Mouse (Mus musculus): ENCODE data around the gene Nhlrc4. TPM values are rescaled to one million over a fixed set of nuclear protein-coding genes. Genes with fewer than 3 reads are reported as not detected.

Gene Nhlrc4
- total RNA-seq, 2 experiments from 2014 or later, result 0.19 TPM; not detected in 1

DNA sequence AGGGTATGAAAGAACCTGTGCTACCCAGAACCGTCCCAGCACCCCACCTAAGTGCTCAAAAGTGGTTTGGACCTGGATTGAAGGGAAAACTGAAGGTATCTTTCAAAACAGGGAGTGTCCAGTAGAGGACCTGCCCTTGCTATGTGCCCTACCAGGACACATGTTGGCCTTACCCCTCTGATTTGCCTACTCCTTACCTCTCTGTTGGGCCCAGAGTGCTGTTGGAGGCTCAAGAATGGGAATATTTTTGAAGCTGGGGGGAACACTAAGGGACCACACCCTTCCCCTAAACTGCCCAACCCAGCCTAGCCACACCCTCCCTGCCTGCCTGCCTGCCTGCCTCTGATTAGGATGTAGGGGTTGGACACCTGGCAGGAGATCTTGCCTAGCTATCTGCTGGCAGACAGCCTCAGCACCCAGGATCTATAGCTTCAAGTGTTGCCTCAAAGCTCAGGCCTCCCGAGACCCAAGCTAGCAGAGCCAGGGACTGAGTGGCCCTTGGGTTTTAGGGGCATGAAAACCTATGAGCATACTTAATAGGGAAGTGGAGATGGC, 2.1 kb downstream of the Nhlrc4 start:
- intact Hi-C loops (cut with DNase I), result loop anchor here (5.0 kb wide), 2 partner anchors 40 to 680 kb away; no protein-coding TSS in a partner anchor
- no peak for DNase-seq

DNA sequence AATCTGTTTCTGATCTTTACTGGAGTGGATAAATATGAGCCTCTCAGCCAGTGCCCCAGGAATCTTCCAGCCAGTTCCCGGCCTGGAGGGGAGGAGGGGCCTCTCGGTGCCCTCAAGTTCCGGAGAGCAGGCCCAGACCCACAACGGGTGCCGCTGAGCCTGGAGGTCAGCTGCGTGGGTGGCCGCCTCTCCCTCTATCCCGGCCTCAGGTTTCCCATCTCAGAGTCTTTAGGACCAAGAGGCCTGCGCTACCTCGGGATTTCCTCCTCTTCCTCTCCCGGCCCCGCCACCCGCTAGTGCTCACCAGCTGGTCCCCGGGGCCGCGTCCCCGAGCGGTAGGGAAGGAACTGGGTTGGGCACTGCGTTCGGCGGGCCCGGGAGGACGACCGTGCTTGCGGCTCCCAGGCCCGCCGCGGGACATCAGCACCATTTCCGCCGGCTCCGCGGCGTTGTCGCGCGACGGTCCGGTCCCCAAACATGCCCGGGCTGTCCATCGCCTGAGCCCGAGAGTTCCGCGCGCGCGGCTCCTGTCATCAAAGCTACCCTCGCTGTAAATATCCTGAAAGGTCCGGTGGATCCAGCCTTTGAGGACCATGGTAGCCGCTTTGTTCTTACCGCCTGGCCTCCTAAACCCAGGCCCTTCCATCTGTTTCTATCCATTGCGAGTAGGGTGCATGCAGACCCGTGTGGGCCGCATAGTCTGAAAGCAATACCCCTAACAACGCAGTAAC, 3.1 kb downstream of the Nhlrc4 start:
- intact Hi-C loops (cut with DNase I), result loop anchor here (2.0 to 5.0 kb wide), 3 partner anchors 41 to 679 kb away; no protein-coding TSS in a partner anchor
- peak; percentile 86 for DNase-seq

DNA sequence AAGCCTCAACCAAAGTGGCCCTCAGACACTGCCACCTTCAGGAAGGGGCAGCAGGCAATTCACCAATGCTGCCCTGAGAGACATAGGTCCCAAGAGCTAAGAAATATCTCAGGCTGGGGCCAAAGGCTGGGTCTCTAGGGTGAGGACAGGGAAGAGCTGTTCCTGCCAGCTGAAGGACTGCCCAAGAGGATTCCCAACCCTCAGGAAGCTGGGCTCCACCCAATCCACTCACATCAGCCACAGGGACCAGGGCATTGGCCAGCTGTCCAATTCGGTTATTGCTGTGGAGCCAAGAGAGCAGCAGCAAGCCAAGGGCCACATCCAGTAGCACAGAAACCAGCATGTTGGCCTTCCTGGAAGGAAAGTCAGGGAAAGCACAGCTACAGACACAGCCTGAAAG, 10.2 kb downstream of the Nhlrc4 start:
- intact Hi-C loops (cut with DNase I), result no loop called here
- DNase-seq, result no peak

DNA sequence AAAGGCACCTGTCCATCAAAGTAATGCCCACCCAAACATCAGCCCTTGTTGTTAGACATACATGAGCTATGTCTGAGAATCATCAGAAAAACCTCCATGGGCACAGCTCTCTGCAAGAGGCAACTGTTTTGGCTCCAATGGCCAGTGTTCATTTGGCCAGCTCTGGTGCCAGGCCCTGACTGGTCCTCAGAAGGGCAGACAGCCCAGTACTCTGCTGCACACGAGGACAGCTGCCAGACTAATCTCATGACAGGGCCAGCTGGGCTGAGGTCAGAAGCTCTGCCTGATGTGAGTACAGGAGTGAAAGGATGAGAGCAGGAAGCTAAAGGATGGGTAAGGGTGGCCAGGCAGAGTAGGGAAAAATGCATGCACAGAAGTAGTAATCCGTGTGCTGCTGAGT, 19.4 kb downstream of the Nhlrc4 start:
- intact Hi-C loops (cut with DNase I), result no loop called here
- peak; percentile 44 to 52 for DNase-seq

- DNase-seq, result no peak
- intact Hi-C loops (cut with DNase I), result no loop called here
Observed at GRCm38 (mm10) chr17:25922120-25922519, 22.6 kb downstream of the Nhlrc4 start.

DNA sequence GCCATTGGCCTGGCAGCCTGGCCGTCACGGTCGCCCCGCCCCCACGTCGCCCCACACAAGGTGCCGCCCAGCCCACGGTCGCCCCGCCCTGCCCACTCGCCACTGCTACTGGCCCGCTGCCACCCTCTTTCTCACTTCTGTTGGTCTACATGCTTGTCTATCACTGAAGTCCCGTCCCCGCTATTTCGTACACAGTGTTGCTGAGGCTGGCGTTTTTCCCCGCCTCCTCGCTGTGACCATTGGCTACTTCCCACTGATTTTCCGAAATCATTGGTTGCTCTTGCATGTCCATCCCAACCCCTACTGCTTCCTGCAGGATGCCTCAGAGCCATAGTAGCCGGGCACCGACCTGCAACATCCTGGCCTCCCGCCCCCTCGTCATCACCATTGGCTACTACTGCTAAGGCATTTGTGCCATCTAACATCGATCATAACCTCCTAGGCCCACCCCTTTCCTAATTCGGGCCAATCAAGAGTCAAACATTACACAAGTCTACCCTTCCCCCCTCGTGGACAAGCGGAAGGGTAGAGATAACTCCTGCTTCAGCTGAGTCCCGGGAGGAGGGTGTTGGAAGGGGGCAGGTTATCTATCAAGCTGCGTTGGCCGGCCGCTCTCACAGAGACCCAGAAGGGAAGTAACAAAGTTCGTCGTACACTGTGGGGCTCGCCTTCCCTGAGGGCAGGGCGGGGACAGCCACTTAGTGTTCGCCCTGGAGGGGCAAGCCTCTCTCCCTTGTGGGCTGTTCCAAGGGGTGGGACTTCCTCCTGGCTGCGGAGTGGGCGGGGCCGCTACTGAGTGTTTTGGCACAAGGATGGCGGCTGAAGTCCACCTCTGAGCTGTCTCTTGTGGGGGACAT, 24.7 kb downstream of the Nhlrc4 start:
- DNase-seq, result peak; percentile 99 to 100
- intact Hi-C loops (cut with DNase I), result no loop called here

- no peak for DNase-seq
- intact Hi-C loops (cut with DNase I), result no loop called here
Observed at GRCm38 (mm10) chr17:25919144-25919785, 25.5 kb downstream of the Nhlrc4 start, which contains the start of gene Rab40c. Gene Rab40c, minus strand, starts transcription at chr17:25919727.

DNA sequence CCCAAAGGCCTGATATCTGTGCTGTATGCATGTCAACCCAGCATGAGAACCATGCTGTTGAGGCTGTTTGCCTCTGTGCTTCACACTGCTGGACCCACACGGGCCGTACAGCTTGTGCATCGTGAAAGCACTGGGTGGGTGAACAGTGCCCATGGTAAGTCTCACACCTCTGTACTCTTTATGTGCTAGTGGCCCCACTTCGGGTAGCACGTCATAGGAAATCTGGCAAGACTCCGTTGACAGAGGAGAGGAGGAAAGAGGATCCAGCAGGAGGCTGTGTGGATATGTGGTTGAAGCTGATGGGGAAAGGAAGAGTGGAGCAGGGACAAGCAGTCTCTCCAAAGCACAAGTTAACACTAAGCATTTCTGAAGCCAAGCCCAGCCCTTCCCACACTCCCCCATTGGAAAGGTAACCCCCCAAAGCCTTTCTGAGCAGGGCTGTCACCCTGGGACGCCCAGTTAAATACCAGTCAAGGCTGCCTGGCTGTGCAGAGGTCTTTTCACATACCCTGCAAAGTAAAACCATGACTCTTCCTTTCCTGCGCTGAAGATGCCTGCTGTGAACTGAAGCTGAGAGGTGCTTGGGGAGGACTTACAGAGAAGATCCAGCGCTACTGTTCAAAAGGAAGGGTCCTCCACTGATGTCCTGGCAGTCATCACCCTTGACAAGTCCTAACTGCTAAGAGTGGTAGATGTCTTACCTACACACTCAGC, 26.6 kb downstream of the Nhlrc4 start:
- intact Hi-C loops (cut with DNase I), result no loop called here
- no peak for DNase-seq

- intact Hi-C loops (cut with DNase I), result no loop called here
Observed at GRCm38 (mm10) chr17:25916931-25917647, 27.7 kb downstream of the Nhlrc4 start.

GRCm38 (mm10) chr17:25914295-25914694, 30.5 kb downstream of the Nhlrc4 start:
- intact Hi-C loops (cut with DNase I), result no loop called here
- DNase-seq, result no peak

More at GRCm38 (mm10) chr17:25916931-25917647, 27.7 kb downstream of the Nhlrc4 start:
- DNase-seq, result no peak

DNA sequence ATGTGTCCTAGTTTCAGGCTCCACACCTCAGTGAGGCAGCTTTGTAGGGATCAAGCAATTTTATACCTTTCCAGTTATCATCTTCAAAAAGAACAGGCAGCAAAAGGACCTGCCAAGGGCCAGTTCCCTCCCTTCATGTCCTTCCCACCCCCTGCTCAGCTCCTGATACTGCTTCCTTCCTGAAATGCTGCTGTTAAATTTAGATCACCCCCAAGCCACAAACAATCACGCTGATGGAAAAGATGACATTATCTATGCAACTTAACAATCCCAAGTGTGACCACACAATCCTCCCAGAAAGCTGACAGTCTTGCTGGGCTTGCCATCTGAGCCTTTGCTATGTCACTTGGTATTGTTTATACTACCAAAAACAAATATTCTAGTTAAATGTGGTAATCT, 30.9 kb downstream of the Nhlrc4 start:
- intact Hi-C loops (cut with DNase I), result no loop called here

DNA sequence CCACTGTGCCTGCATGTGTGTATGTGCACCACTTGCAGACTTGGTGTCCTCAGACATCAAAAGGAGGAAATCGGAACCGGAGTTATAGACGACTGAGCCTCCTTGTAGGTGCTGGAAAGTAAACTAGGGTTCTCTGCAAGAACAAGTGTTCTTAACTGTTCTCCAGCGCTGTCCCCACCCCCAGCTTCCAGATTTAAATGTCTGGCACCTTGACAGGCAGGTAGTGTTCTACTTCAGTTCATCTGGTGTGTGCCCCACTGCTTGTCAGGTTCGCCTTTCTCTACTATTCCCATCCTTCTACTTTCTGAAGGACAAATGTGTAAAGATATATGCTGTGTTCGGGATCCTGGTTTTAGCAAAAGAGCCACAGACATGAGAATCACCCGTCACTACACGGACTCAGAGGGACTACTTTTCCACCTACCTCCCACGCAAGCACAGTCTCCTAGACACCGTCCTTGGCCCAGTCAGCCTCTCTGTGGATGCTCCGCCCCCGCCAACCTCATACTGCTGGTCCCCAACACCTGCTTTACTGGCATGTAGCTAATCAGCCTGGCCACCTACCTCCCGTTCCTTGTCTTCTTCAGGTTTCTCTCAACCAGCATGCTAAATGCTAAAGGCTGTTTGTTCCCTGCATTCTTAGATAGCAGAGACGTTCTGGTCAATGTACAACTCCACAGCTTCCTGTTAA, 31.4 kb downstream of the Nhlrc4 start:
- intact Hi-C loops (cut with DNase I), result no loop called here
- DNase-seq, result peak in 1 of 2 experiments; percentile 19

More for the DNA sequence above, 30.9 kb downstream of the Nhlrc4 start:
- DNase-seq, result peak; percentile 15 to 25

DNA sequence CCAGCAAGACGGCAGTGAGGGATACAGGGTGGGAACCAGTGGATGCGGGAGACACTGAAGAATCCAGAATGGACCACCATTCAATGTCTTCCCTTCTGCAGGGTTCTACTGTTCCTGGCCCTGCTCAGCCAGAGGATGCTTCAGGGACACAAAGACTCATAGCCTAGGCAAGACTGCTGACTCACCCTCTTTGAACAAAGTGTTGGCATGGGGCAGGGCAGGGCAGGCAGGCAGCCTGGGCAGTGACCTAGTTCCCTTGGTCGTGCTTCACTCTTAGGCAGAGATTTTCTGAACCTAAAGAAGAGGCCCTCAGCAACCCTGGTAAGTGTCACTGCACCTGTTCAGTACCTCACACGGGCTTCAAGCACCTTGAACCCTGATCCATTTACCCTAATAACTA, 32.9 kb downstream of the Nhlrc4 start:
- intact Hi-C loops (cut with DNase I), result no loop called here
- peak; percentile 20 to 33 for DNase-seq

- intact Hi-C loops (cut with DNase I), result no loop called here
- DNase-seq, result no peak
Observed at GRCm38 (mm10) chr17:25907640-25908039, 37.1 kb downstream of the Nhlrc4 start.

GRCm38 (mm10) chr17:25903061-25903460, 41.7 kb downstream of the Nhlrc4 start:
- DNase-seq, result no peak
- intact Hi-C loops (cut with DNase I), result no loop called here

GRCm38 (mm10) chr17:25900193-25900592, 44.6 kb downstream of the Nhlrc4 start:
- intact Hi-C loops (cut with DNase I), result no loop called here
- DNase-seq, result no peak

DNA sequence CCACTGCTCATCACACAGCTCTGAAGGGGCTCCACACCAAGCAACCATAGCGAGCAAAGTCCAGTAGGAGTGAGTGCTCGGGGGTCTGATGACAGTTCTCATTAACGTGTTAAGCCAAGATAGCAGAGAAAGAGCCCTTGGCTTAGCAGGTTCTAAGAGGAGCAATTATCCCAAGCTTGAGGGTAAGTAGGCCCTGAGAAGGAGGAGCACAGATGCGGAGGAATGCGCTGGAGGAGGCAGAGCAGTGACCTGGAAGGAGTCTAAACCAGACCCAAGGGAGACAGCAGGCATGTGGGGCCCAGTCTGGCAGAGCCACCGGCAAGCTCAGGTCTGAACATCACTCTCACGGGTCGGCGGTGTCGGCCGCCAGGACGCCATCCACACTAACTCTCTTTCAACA, 48.9 kb downstream of the Nhlrc4 start:
- intact Hi-C loops (cut with DNase I), result loop anchor here (2.0 kb wide), 2 partner anchors 45 to 89 kb away; partner anchors contain the start of gene Capn15
- DNase-seq, result no peak

GRCm38 (mm10) chr17:25895415-25895814, 49.3 kb downstream of the Nhlrc4 start:
- no peak for DNase-seq
- intact Hi-C loops (cut with DNase I), result loop anchor here (2.0 kb wide), 2 partner anchors 45 to 89 kb away; partner anchors contain the start of gene Capn15

All from heart, postnatal 36 days (tissue).